Mouse (Mus musculus): Measurements from ENCODE around the gene Egf. TPM values are rescaled to one million over a fixed set of nuclear protein-coding genes. Genes with fewer than 3 reads are reported as not detected.

The Egf gene
- total RNA-seq, 2 experiments from 2014 or later = 18.2 to 23.7 TPM

GRCm38 (mm10) chr3:129650931-129651330, 104.2 kb downstream of the Egf start:
- no peak for DNase-seq

DNA sequence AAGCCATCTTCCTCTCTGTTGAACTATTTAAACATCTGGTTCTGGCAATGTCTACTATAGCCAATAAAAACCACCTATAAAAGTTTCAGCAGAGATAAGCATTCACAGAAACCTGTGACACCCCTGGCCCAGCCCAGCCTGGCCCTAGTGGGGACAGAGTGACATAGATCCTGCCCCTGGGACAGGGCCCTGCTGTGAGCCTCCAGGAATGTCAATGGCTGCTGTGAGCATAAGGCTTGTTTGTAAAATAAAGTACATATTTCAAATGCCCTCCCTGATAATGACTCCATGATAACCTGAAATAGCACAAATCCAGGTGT, 104.9 kb downstream of the Egf start:
- DNase-seq = no peak

GRCm38 (mm10) chr3:129649586-129650292, 105.4 kb downstream of the Egf start:
- peak; percentile 22 for DNase-seq

- no peak for DNase-seq
Measured at GRCm38 (mm10) chr3:129648598-129648997, 106.5 kb downstream of the Egf start.

DNA sequence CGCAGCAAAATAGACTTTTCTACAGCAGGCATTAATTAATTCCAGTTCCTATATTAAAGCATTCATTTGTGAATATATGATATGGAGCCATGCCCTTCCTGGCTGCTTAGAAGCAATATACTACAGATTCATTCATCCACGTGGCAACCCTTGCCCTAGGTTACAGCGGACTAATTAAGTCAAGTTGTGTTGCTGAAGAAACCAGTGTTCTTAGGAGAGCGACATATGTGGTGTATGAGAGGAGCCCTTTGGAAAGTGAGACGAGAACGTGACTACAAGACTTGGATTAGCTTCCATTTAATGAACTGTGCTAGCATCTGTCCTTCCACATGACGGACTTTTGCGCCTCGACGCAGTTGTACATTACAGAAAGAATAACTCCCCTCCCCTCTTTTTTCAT, 107.8 kb downstream of the Egf start:
- DNase-seq = no peak

GRCm38 (mm10) chr3:129646781-129647180, 108.3 kb downstream of the Egf start:
- no peak for DNase-seq

DNA sequence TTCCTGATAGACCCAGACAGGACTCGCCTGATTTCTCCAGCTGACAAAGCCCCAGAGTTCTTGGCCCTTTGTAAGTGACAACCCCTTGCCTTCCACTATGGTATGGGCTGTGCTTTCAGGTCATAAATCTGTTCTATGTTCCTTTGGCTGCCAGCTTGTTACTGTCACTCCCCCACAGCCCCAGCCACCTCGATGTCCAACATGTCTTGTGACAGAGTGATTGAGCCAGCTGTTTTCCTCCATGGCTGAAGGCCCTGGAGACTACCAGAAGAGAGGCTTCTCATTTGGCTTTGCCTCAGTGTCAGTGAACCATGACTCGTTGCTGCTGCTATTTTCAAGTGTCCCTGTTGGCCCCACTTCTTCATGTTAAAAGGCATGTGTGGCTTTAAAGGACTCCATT, 109.7 kb downstream of the Egf start:
- no peak for DNase-seq

- DNase-seq = no peak
Measured at GRCm38 (mm10) chr3:129641621-129642020, 113.5 kb downstream of the Egf start.

GRCm38 (mm10) chr3:129640211-129641000, 114.7 kb downstream of the Egf start:
- no peak for DNase-seq

- no peak for DNase-seq
Measured at GRCm38 (mm10) chr3:129639701-129640100, 115.4 kb downstream of the Egf start.

DNA sequence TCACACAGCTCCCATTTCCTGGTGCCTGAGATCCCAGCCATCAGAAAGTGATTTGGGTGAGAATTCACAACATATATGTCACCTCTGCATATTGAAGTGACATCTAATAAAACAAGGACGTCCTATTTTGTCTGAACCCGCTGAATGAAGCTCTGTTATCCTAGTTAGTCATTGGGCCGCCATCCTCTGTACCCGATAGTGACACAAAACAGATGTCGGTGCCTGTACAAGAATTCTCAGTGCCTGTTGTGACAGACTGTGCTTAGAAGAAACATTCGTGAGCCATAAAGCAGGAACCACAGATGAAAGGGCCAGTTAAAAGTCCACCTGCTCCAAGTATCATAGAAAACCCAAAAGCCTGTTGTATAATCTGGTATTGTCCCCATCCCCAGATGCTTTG, 117.7 kb downstream of the Egf start:
- no peak for DNase-seq

DNA sequence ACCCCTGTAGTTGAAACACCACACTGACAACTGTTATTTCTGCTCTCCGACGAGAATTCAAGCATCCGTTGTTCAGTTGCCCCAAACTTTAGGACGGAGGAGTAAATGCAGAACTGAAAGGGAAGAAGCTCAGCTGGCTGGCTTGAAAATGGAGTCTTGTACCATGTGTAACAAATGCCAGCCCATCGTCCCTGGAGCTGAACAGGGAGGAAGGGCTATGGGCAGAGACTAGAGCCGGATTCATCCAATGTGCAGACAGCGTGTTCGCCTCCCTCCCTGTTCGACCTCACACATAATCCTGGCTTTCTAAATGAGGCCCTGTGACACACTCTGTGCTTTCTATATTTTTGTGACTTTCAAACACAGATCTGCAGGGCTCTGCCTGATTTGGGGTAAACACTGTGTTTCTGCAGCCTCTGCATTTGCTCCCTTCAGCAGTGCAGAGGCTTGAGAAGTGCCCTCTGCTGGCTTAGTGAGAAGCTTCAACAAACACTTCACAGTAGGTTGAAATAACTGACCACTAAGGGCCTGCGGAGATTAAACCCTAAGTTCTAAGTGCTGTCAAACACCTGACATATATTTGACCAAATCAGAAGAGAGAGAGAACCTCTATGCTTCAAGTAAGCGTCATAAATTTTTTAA, 120.7 kb downstream of the Egf start:
- no peak for DNase-seq

DNA sequence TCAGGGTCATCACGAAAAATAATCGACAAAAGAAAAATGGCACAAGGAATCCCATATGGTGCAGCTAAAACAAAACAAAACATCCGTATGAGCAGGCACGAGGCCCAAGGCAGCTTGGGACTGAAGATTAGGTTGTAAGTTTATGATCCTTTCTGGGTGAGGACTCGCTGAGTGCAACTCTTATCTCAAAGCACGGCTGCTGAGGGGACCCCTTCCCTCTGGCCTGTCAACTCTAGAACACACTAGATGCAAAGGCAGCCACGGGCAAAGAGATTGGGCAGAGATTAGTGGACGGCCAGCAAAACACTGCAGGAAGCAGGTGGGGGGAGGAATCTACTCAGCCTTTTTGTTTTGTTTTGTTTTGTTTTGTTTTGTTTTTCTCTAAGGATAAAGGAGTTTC, 121.6 kb downstream of the Egf start:
- no peak for DNase-seq

DNA sequence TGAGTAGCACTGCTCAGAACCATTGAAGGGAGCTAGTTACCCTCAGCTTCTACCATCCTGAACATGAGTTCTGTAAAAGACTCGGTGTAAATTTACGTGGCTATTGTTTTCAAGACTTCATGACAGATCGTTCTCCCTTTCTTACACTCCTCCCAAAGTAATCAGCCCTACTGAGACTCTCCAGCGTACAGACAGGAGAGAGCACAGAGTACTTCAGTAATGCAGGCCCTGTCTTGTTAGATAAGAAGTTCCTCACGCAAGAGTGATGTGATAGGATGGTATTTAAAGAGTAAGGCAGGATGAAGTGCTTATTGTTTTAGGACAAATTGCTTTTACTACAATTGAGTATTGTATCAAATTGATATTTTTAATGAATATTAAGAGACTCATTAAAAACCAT, 123.3 kb downstream of the Egf start:
- no peak for DNase-seq

GRCm38 (mm10) chr3:129631018-129631417, 124.1 kb downstream of the Egf start:
- DNase-seq = no peak

Small RNA genes within 50 kb of the gene (microRNA-seq; reads per million reads assigned to microRNA genes)
- 0 reads per million in 2 experiments for gene Gm24515 (ENCODE audit: borderline replicate concordance in 2 of 2)

Other genes with a start within 250 kb of the Egf start
- 1 to 10 TPM; 1.1 to 1.6 TPM for gene Elovl6, start 223.0 kb downstream of the Egf start, total RNA-seq (2021)
- gene Lrit3, start 48.7 kb upstream of the Egf start, total RNA-seq (2021) = not detected
- gene Rrh, start 67.3 kb upstream of the Egf start, total RNA-seq (2021) = not detected
- 10 to 100 TPM; 14.6 to 14.8 TPM for gene Gar1, start 76.1 kb upstream of the Egf start, total RNA-seq (2021)
- gene Cfi, start 80.6 kb upstream of the Egf start, total RNA-seq (2021) = not detected
- 10 to 100 TPM; 58.3 to 84.7 TPM for gene Pla2g12a, start 123.3 kb upstream of the Egf start, total RNA-seq (2021)
- gene Casp6, start 146.1 kb upstream of the Egf start, total RNA-seq (2021) = 1 to 10 TPM; 3.2 to 3.6 TPM
- gene Mcub, start 214.9 kb upstream of the Egf start, total RNA-seq (2021) = 1 to 10 TPM; 1.0 to 1.4 TPM

Data from gastrocnemius, postnatal 25 days (tissue).